Mouse (Mus musculus): ENCODE data around the gene Ankrd42.

GRCm38 (mm10) chr7:92532351-92533036 is 104.4 kb downstream of the Ankrd42 start:
- TF ChIP-seq CTCF (IDR thresholded peaks at IDR 0.05; ENCODE audit: low read depth) (no peak), EP300 (IDR thresholded peaks at IDR 0.05; ENCODE audit: low read depth) (no peak)

Measured in liver, postnatal 0 days (tissue).